Mouse (Mus musculus): ENCODE data around the gene Aff1. TPM values are rescaled to one million over a fixed set of nuclear protein-coding genes. Genes with fewer than 3 reads are reported as not detected.

The Aff1 gene
- polyA plus RNA-seq, 1 experiment from 2014 or later: 6.8 TPM

- no peak for TF ChIP-seq CTCF (IDR thresholded peaks at IDR 0.05; ENCODE audit: low read depth)
- no peak overlapping the region for H3K4me3 ChIP-seq (ENCODE audit: low read depth, low read length)
- H3K27me3 ChIP-seq (replicated peaks; ENCODE audit: control insufficient read depth, insufficient read depth, low read length): peaks cover 9% of the 10 kb centered on the region; the same call in 1 of the 2 replicates
- no peak overlapping the region for H3K4me2 ChIP-seq (replicated peaks; ENCODE audit: low read depth)
- no peaks in the 10 kb centered on the region for H3K9me3 ChIP-seq (ENCODE audit: control insufficient read depth)
- no peak overlapping the region for H3K9ac ChIP-seq (ENCODE audit: low read depth, low read length)
- no peak overlapping the region for H3K27ac ChIP-seq (ENCODE audit: low read depth, low read length)
- H3K36me3 ChIP-seq (ENCODE audit: control insufficient read depth, insufficient read depth): no peaks in the 10 kb centered on the region
- ATAC-seq: no peak
- WGBS: 86% methylated on average over 8 of the region's 8 CpGs
- H3K4me1 ChIP-seq (replicated peaks; ENCODE audit: control insufficient read depth, insufficient read depth, low read length): no peaks in the 10 kb centered on the region
These were observed 2.0 kb upstream of the Aff1 start for GRCm38 (mm10) chr5:103690190-103690589.

GRCm38 (mm10) chr5:103691171-103691570 lies 1.0 kb upstream of the Aff1 start:
- H3K27me3 ChIP-seq (replicated peaks; ENCODE audit: control insufficient read depth, insufficient read depth, low read length): peaks cover 9% of the 10 kb centered on the region; the same call in 1 of the 2 replicates
- no peaks in the 10 kb centered on the region for H3K36me3 ChIP-seq (ENCODE audit: control insufficient read depth, insufficient read depth)
- H3K9ac ChIP-seq (ENCODE audit: low read depth, low read length): no peak overlapping the region
- H3K27ac ChIP-seq (ENCODE audit: low read depth, low read length): no peak overlapping the region
- TF ChIP-seq CTCF (IDR thresholded peaks at IDR 0.05; ENCODE audit: low read depth): peak; percentile 48
- no peaks in the 10 kb centered on the region for H3K4me1 ChIP-seq (replicated peaks; ENCODE audit: control insufficient read depth, insufficient read depth, low read length)
- H3K4me3 ChIP-seq (ENCODE audit: low read depth, low read length): peak overlapping the region; percentile 72
- no peak for ATAC-seq
- H3K9me3 ChIP-seq (ENCODE audit: control insufficient read depth): no peaks in the 10 kb centered on the region
- peak overlapping the region; percentile 100; the same call in 1 of the 2 replicates for H3K4me2 ChIP-seq (replicated peaks; ENCODE audit: low read depth)

- no peak; the same call in 1 of the 2 replicates for ATAC-seq
- under 1% methylated on average over 34 of the region's 34 CpGs for WGBS
- no peaks in the 10 kb centered on the region for H3K36me3 ChIP-seq (ENCODE audit: control insufficient read depth, insufficient read depth)
These were observed 412 bp downstream of the Aff1 start for GRCm38 (mm10) chr5:103692531-103693040.

GRCm38 (mm10) chr5:103693041-103693641 lies 967 bp downstream of the Aff1 start:
- no peaks in the 10 kb centered on the region for H3K4me1 ChIP-seq (replicated peaks; ENCODE audit: control insufficient read depth, insufficient read depth, low read length)
- H3K27ac ChIP-seq (ENCODE audit: low read depth, low read length): no peak overlapping the region
- WGBS: 1% methylated on average over 28 of the region's 28 CpGs
- H3K36me3 ChIP-seq (ENCODE audit: control insufficient read depth, insufficient read depth): no peaks in the 10 kb centered on the region
- peak overlapping the region; percentile 72 for H3K4me3 ChIP-seq (ENCODE audit: low read depth, low read length)
- peak overlapping the region; percentile 100 for H3K4me2 ChIP-seq (replicated peaks; ENCODE audit: low read depth)
- peak overlapping the region; percentile 60 for H3K9ac ChIP-seq (ENCODE audit: low read depth, low read length)
- peaks cover 16% of the 10 kb centered on the region; the same call in 1 of the 2 replicates for H3K27me3 ChIP-seq (replicated peaks; ENCODE audit: control insufficient read depth, insufficient read depth, low read length)
- no peak for TF ChIP-seq CTCF (IDR thresholded peaks at IDR 0.05; ENCODE audit: low read depth)
- ATAC-seq: no peak
- H3K9me3 ChIP-seq (ENCODE audit: control insufficient read depth): no peaks in the 10 kb centered on the region

More at GRCm38 (mm10) chr5:103692531-103693040, 412 bp downstream of the Aff1 start:
- Histone ChIP-seq H3K4me3 (ENCODE audit: low read depth, low read length) (peak overlapping the region; percentile 72), H3K9ac (ENCODE audit: low read depth, low read length) (peak overlapping the region; percentile 60), H3K4me2 (replicated peaks; ENCODE audit: low read depth) (peak overlapping the region; percentile 100), H3K27me3 (replicated peaks; ENCODE audit: control insufficient read depth, insufficient read depth, low read length) (peaks cover 16% of the 10 kb centered on the region; the same call in 1 of the 2 replicates), H3K9me3 (ENCODE audit: control insufficient read depth) (no peaks in the 10 kb centered on the region), H3K27ac (ENCODE audit: low read depth, low read length) (no peak overlapping the region), H3K4me1 (replicated peaks; ENCODE audit: control insufficient read depth, insufficient read depth, low read length) (no peaks in the 10 kb centered on the region)
- TF ChIP-seq CTCF (IDR thresholded peaks at IDR 0.05; ENCODE audit: low read depth): no peak

- H3K4me2 ChIP-seq (replicated peaks; ENCODE audit: low read depth): 0 out of 2 replicates have a peak overlapping the region, but pooled peaks have one; percentile 100
These were observed 1.9 kb downstream of the Aff1 start for GRCm38 (mm10) chr5:103694094-103694493.

GRCm38 (mm10) chr5:103697875-103698491 lies 5.8 kb downstream of the Aff1 start:
- H3K4me2 ChIP-seq (replicated peaks; ENCODE audit: low read depth): no peak overlapping the region

More at GRCm38 (mm10) chr5:103694094-103694493, 1.9 kb downstream of the Aff1 start:
- H3K27ac ChIP-seq (ENCODE audit: low read depth, low read length): no peak overlapping the region
- H3K9ac ChIP-seq (ENCODE audit: low read depth, low read length): no peak overlapping the region
- H3K36me3 ChIP-seq (ENCODE audit: control insufficient read depth, insufficient read depth): no peaks in the 10 kb centered on the region
- H3K4me1 ChIP-seq (replicated peaks; ENCODE audit: control insufficient read depth, insufficient read depth, low read length): no peaks in the 10 kb centered on the region
- no peaks in the 10 kb centered on the region for H3K9me3 ChIP-seq (ENCODE audit: control insufficient read depth)
- 0 out of 2 replicates have a peak overlapping the region, but pooled peaks have one; percentile 72 for H3K4me3 ChIP-seq (ENCODE audit: low read depth, low read length)
- no peak for TF ChIP-seq CTCF (IDR thresholded peaks at IDR 0.05; ENCODE audit: low read depth)
- H3K27me3 ChIP-seq (replicated peaks; ENCODE audit: control insufficient read depth, insufficient read depth, low read length): peaks cover 16% of the 10 kb centered on the region; the same call in 1 of the 2 replicates
- ATAC-seq: no peak
- WGBS: 60% methylated on average over 6 of the region's 6 CpGs

More at GRCm38 (mm10) chr5:103697875-103698491, 5.8 kb downstream of the Aff1 start:
- no peak for ATAC-seq
- Histone ChIP-seq H3K4me3 (ENCODE audit: low read depth, low read length) (no peak overlapping the region), H3K36me3 (ENCODE audit: control insufficient read depth, insufficient read depth) (no peaks in the 10 kb centered on the region), H3K27ac (ENCODE audit: low read depth, low read length) (no peak overlapping the region), H3K4me1 (replicated peaks; ENCODE audit: control insufficient read depth, insufficient read depth, low read length) (no peaks in the 10 kb centered on the region), H3K9ac (ENCODE audit: low read depth, low read length) (no peak overlapping the region), H3K9me3 (ENCODE audit: control insufficient read depth) (no peaks in the 10 kb centered on the region), H3K27me3 (replicated peaks; ENCODE audit: control insufficient read depth, insufficient read depth, low read length) (peaks cover 16% of the 10 kb centered on the region; the same call in 1 of the 2 replicates)
- 69% methylated on average over 5 of the region's 5 CpGs for WGBS
- TF ChIP-seq CTCF (IDR thresholded peaks at IDR 0.05; ENCODE audit: low read depth): no peak

All from intestine, postnatal 0 days (tissue).